Mouse (Mus musculus) kidney, adult 2 months (tissue): Measurements from ENCODE around the gene Serpina12.

Experiments used
- CTCF ChIP-seq: fragments of 200-500 bp; conservative IDR thresholded peaks from 2 replicates; pipeline ENCODE4 v1.5.1; 2011; ENCODE audit warnings: low read depth, mild to moderate bottlenecking, control low read depth, low read length, moderate library complexity, mixed read lengths; ENCODE audit not compliant: insufficient read depth, insufficient read length
- POLR2A ChIP-seq: fragments of 200-500 bp; IDR thresholded peaks from one replicate; pipeline ENCODE4 v1.6.1; 2011; ENCODE audit warnings: low read depth, low read length, control low read depth

GRCm38 (mm10) chr12:103996513-103996912 is 47.7 kb downstream of the Serpina12 start:
- no peak for TF ChIP-seq CTCF
- no peak for TF ChIP-seq POLR2A
